Mouse (Mus musculus) left cerebral cortex, postnatal 10 days (tissue): ENCODE data around the gene Scap. TPM values are rescaled to one million over a fixed set of nuclear protein-coding genes. Genes with fewer than 3 reads are reported as not detected.
"Not testable (repeated sequence)": the region's sequence is repeated elsewhere in the genome, so short reads cannot be mapped to it uniquely, and the experiment has no call there.

ENCODE experiments used
- DNase-seq, 2 experiments: peaks; one replicate each; pipeline ENCODE4 v3.0.0; 2021 to 2022; ENCODE audit warnings: low spot score in 2 of 2, mixed read lengths in 1 of 2; ENCODE audit errors: extremely low spot score in 1 of 2
- intact Hi-C: fragments of 180-260 bp; cut with DNase I; formaldehyde crosslinking; loops from one replicate; pipeline ENCODE4 v1.15.1; 2025
- total RNA-seq, 2 experiments: library from RNA; stranded (reverse); gene quantifications; 2 replicates each; pipeline ENCODE4 v1.2.3; 2021

The Scap gene
- total RNA-seq, 2 experiments from 2014 or later = 98.0 to 106 TPM

- intact Hi-C loops = no loop called here
- no peak for DNase-seq
Observed at GRCm38 (mm10) chr9:110373871-110374270, 40.8 kb downstream of the Scap start.

- intact Hi-C loops = no loop called here
- DNase-seq = no peak
Observed at GRCm38 (mm10) chr9:110375668-110376067, 42.6 kb downstream of the Scap start.

DNA sequence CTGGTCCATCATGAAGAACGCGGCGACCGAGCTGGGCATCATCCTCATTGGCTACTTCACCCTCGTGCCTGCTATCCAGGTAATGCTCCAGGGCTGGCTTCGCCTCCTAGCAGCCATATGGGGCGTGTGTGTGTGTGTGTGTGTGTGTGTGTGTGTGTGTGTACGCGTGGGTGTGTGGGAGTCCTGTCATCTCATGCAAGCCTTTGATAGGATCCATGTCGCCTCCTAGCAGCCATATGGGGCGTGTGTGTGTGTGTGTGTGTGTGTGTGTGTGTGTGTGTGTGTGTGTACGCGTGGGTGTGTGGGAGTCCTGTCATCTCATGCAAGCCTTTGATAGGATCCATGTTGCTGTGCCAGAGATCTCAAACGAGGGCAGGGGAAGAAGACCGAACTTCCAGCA is 44.6 kb downstream of the Scap start:
- DNase-seq, intact Hi-C loops: not testable (repeated sequence)

- intact Hi-C loops = no loop called here
- DNase-seq = no peak
Observed at GRCm38 (mm10) chr9:110379361-110379760, 46.3 kb downstream of the Scap start.

GRCm38 (mm10) chr9:110380662-110381061 is 47.6 kb downstream of the Scap start:
- DNase-seq = no peak
- intact Hi-C loops = no loop called here

DNA sequence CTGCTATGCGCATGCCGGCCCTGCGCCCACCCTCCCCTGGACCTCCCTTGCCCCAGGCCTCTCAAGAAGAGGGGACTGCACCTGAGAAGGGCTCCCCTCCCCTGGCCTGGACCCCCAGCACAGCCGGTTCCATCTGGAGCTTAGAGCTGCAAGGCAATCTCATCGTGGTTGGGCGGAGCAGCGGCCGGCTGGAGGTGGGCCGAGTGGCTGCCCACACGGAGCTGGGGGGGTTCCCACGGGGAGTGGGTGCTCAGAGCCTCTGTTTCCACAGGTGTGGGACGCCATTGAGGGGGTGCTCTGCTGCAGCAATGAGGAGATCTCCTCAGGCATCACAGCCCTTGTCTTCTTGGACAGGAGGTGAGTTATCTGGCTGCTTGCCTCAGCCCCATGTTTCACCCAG is 48.2 kb downstream of the Scap start:
- DNase-seq = no peak
- intact Hi-C loops = no loop called here

- no peak for DNase-seq
- intact Hi-C loops = no loop called here
Observed at GRCm38 (mm10) chr9:110384369-110384929, 51.4 kb downstream of the Scap start.

- intact Hi-C loops = no loop called here
- no peak for DNase-seq
Observed at GRCm38 (mm10) chr9:110388011-110388410, 54.9 kb downstream of the Scap start.

DNA sequence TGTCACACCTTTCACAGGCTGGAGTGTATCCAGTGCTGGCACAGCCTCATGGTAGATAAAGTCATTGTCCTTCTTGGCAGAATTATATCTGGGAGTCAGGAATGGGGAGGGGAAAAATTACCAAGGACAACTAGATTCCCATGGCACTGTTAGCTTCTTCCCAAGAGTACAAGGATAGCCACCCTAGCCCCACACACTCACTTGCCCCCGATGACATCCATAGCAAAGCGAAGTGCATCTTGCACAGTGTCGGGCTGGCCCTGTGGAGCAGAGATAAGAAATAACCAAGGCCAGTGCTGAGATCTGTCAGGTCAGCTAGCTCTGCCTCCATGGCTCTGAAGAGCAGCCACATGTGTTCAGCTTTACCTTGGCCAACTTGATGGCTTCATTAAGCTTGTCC is 57.8 kb downstream of the Scap start:
- intact Hi-C loops = no loop called here
- no peak for DNase-seq

DNA sequence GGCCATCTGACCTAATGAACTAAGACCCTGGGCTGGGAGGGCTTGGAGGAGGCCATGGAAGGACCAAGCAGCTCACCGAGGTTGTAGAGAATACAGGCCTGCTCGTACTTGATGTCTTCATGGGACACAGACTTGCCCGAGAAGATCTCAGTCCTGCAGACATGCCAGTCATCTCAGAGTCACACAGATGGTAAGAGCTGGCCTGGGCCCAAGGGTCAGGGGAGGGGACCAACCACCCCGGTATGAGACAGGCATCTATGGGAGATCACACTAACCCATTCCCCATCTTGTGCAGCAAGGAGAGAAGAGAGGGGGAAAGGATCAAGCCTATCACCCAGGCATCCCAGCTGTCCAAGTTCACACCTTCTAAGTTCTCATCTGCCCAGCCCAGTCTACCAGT is 60.2 kb downstream of the Scap start:
- intact Hi-C loops = no loop called here

DNA sequence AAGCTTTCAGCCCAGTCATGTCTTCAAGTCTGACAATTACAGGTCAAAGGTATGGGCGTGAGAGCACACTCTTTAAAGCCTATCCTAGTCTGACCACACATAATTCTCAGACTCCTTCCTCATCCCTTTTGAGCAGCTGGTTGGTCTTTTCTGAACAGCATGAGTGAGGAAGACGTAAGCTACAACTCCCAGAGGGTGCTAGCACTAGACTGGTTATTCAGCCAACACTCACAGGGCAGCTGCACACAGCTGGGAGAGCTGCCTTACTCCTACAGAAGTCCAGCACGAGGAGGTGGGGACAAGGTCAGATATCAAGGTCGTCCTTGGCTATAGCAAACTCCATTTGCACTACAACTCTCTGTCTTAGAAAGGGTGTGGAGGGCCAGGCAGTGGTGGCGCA is 67.6 kb downstream of the Scap start:
- no peak for DNase-seq
- intact Hi-C loops = no loop called here

More for the DNA sequence above, 60.2 kb downstream of the Scap start:
- no peak for DNase-seq

GRCm38 (mm10) chr9:110402731-110403130 is 69.6 kb downstream of the Scap start:
- DNase-seq = no peak
- intact Hi-C loops = no loop called here

DNA sequence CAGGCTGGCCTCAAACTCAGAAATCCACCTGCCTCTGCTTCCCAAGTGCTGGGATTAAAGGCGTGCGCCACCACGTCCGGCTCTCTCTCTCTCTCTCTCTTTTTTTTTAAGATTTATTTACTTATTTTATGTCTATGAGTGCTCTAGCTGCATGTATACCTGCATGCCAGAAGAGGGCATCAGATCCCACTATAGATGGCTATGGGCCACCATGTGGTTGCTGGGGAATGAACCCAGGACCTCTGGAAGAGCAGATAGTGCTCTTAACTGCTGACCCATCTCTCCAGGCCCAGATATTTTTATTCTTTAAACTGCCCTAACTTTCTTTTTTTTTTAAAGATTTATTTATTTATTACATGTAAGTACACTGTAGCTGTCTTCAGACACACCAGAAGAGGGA is 70.2 kb downstream of the Scap start:
- intact Hi-C loops, DNase-seq: not testable (repeated sequence)

DNA sequence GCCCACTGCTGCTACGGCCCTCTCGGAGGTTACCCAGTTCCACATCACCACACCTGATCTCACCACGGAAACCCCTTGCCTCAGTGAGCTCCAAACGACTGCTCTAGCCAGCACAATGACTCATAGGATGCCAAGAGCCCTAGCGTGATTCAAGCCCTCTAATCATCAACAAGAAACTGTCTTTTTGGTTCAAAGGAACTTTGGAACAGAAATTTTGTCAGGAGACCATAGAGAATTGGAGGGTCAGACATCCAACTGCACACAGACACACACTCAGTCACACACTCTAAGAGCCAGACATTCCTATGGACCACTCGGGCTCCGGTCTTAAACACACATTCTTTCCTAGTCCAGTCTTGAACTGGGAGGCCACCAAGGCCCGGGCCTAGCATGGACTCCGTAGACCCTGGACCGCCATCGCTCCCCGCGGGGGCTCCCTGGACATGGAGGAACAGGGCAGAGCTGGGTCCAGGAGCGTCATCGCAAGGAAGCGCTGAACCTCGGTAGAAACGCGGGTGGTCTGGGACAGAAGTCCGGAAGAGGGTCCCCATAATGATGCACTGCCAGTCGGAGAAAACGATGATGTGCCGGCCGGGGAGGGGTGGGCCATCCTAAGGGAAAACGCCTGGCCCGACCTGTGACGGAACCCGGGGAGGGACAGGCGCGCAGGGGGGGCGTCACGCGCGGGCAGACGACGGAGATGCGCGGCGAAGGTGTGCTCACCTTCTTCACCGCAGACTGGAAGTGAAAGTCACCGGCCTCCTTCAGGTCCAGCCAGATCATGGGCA is 74.4 kb downstream of the Scap start:
- intact Hi-C loops = no loop called here
- no peak for DNase-seq

- intact Hi-C loops = no loop called here
- DNase-seq = peak; percentile 91 to 98
Observed at GRCm38 (mm10) chr9:110408099-110408773, 75.1 kb downstream of the Scap start, which contains the start of gene Ptpn23. Gene Ptpn23 (minus strand): TSS chr9:110408213.

DNA sequence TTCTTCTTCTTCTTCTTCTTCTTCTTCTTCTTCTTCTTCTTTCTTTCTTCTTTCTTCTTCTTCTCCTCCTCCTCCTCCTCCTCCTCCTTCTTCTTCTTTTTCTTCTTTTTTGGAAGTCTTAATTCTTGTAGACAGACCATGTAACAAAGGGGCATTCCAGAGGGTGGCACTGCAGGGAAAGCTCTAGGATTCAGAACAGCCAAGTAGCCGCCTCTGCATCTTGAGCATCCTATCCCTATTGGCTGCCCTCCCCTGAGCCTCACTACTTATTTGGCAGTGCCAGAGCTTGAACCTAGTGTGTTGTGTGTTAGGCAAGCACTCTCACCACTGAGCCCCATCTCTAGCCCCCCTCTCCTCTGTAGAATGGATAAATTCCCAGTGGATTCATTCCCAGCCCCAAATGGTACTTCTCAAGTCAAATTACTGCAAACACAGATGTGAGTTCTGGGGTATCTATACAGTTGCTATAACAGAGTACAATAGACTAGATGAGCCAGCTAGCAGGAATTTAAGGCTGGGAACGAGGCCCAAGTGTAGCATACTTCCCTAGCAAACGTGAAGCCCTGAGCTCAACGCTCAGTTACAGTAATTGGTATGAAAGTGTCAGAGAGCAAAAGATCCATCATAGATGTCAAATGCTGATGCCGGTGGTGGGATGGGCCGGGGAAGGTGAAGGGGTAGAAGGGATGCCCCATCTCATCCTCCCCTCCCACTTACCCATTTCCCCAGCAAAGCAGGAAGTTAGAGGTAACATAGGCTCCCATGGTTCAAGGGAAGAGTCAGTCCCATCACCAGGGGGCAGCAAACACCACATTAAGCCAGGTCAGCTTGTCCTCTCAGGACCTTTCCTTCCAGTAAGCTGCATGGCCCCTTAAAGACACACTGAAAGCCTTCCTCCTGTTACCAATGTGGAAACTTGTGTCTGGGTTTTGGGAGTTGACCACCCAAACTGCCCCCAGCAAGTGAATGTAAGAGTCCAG is 78.1 kb downstream of the Scap start:
- DNase-seq = peak; percentile 68 to 87
- intact Hi-C loops = loop anchor here (5.0 to 10.0 kb wide), 2 partner anchors 294 to 371 kb away; no protein-coding TSS in a partner anchor

DNA sequence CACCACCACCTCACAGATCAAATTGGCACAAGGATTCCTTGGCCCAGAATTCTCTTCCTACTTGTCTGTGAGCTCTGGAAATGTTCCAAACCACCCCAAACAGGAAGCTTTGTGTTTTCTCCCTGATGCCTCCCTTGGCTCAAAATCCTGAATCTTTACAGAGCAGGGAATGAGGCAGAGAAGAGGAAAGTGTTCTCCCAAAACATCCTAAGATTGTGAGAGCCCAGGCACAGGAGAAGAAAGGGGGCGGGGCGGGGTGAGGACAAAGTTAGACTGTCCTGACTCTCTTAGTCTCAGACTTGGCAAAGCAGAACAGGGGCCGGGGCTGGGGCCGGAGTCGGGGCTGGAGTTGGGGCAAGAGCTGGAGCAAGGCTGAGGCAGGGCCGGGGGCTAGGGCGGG is 79.8 kb downstream of the Scap start:
- peak in 1 of 2 experiments; percentile 54 for DNase-seq
- intact Hi-C loops = loop anchor here (5.0 to 10.0 kb wide), 2 partner anchors 292 to 369 kb away; no protein-coding TSS in a partner anchor

DNA sequence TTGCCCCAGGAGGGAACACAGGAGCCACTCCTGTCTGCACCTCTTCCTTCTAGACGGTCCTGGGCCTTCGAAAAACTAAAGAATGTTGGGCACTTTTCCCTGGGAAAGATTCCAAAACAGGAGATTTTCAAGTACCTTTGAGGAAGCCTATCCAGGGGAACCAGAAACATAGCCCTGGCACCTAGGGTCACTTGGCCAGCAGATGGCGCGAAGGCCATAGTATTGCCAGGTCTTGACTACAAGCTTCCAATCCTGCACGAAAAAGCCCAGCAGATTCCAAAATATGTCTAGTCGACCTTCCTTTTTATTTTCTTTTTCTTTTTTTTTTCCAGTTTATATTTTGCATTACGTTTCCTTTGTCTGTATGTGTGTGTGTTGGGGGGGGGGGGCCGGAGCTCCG is 80.7 kb downstream of the Scap start:
- intact Hi-C loops = loop anchor here (5.0 to 10.0 kb wide), 2 partner anchors 291 to 369 kb away; no protein-coding TSS in a partner anchor
- DNase-seq = peak in 1 of 2 experiments; percentile 63
